Mouse (Mus musculus) lung, embryonic 16.5 days (tissue): ENCODE measurements at regions not wholly inside any gene's neighbourhood (a gene's known extent, or its start where the extent isn't known, plus 50 kb on each side); places are given as distances from the start of the nearest gene placed in this dataset.
"Not testable (repeated sequence)": the region's sequence is repeated elsewhere in the genome, so short reads cannot be mapped to it uniquely, and the experiment has no call there.

ENCODE experiments used
- ATAC-seq: fragments of 200-750 bp; cut with Nextera tagmentation; 2 replicates; pipeline ENCODE4 v1.8.0; 2017; ENCODE audit warnings: low read depth, mild to moderate bottlenecking, moderate library complexity
- H3K27ac ChIP-seq: fragments of 300-500 bp; sonication (generic); 2 replicates; pipeline ENCODE4 v1.5.1; 2014; ENCODE audit warnings: mild to moderate bottlenecking, control low read depth, low read length
- H3K27me3 ChIP-seq: fragments of 300-500 bp; sonication (generic); 2 replicates; pipeline ENCODE4 v1.6.1; 2014; ENCODE audit warnings: low read depth, low read length, mixed read lengths; ENCODE audit not compliant: control insufficient read depth, insufficient read depth
- H3K36me3 ChIP-seq: fragments of 300-500 bp; sonication (generic); 2 replicates; pipeline ENCODE4 v1.6.1; 2014; ENCODE audit warnings: low read length; ENCODE audit not compliant: control insufficient read depth, insufficient read depth
- H3K4me1 ChIP-seq: fragments of 300-500 bp; sonication (generic); replicated peaks from 2 replicates; pipeline ENCODE4 v1.6.1; 2014; ENCODE audit warnings: low read length, mixed read lengths; ENCODE audit not compliant: control insufficient read depth, insufficient read depth
- H3K4me2 ChIP-seq: fragments of 300-500 bp; sonication (generic); 2 replicates; pipeline ENCODE4 v1.6.1; 2014; ENCODE audit warnings: low read depth, low read length, control low read depth
- H3K4me3 ChIP-seq: fragments of 300-500 bp; sonication (generic); 2 replicates; pipeline ENCODE4 v1.5.1; 2014; ENCODE audit warnings: mild to moderate bottlenecking, low read length, control low read depth
- H3K9ac ChIP-seq: fragments of 300-500 bp; sonication (generic); 2 replicates; pipeline ENCODE4 v1.6.1; 2014; ENCODE audit warnings: low read length, control low read depth
- H3K9me3 ChIP-seq: fragments of 300-500 bp; sonication (generic); 2 replicates; pipeline ENCODE4 v1.6.1; 2016; ENCODE audit warnings: low read length; ENCODE audit not compliant: control insufficient read depth
- WGBS: fragments of 180-500 bp; shearing (Covaris S2); extraction: QIAGEN DNeasy Blood & Tissue Kit; methylation state at CpG from one replicate; pipeline ENCODE4 v1.1.7; 2014; 5-methylcytosine and 5-hydroxymethylcytosine counted together

DNA sequence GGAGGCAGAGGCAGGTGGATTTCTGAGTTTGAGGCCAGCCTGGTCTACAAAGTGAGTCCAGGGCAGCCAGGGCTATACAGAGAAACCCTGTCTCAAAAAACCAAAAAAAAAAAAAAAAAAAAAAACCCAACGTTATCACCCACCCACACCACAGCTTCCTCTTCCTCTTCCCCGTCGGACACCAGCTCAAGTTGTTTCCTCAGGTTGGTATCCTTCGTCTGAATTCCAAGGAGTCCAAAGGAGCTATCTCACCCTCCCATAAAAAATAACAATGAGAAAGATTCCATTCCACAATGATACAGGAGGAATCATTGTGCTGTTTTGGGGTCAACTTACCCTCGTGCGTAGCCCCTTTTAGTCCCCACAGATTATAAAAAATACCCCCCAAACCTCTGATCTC, 83.2 kb downstream of the Hs1bp3 start:
- not testable (repeated sequence) for H3K4me1 ChIP-seq, H3K4me3 ChIP-seq, H3K9ac ChIP-seq, H3K27ac ChIP-seq, H3K4me2 ChIP-seq, ATAC-seq, H3K9me3 ChIP-seq, H3K36me3 ChIP-seq, H3K27me3 ChIP-seq
- WGBS, result 80% methylated on average over 6 of the region's 6 CpGs

DNA sequence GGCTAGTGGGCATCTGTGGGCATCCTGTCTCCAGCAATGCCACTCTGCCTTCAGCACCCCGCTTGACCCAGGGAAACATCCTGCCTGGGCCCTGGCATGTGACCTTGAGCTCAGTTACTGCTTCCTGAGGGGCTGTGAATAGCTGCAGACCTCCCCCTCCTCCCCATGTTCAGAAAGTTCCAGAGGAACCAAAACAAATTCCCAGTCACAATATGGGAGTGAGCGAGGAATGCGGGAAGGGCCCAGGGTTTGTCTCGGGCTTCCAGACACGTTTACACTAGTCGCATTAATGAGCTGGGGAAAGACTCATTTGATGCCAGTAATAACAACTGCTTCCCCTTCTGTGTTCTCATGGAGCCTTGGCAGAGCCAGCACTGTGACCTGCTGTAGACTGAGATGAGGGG, 81.7 kb downstream of the Hs1bp3 start:
- WGBS, result 33% methylated on average over 6 of the region's 6 CpGs
- peak; percentile 70 for ATAC-seq
- H3K9me3 ChIP-seq, result no peaks in the 10 kb centered on the region
- H3K4me2 ChIP-seq, result no peak overlapping the region
- H3K36me3 ChIP-seq, result no peaks in the 10 kb centered on the region
- H3K9ac ChIP-seq, result no peak overlapping the region
- H3K27ac ChIP-seq, result peak overlapping the region; percentile 68
- no peaks in the 10 kb centered on the region for H3K27me3 ChIP-seq
- peaks cover 7% of the 10 kb centered on the region; the same call in 1 of the 2 replicates for H3K4me1 ChIP-seq
- H3K4me3 ChIP-seq, result no peak overlapping the region

DNA sequence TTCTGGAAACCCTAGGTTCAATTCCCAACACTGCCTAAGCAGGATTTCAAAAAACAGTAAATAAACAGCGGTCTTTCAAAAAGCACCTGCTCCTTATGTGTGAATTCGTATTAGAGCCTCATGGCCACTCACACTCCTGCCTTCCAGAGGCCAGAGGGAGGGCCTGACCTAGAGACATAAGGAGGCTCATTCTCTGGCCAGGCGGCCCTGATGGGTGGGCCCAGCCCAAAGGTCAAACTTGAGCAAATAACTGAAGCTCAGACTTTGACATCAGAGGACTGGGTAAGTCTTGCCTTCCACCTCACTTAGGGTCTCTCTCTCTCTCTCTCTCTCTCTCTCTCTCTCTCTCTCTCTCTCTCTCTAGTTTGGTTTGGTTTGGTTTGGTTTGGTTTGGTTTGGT, 80.7 kb downstream of the Hs1bp3 start:
- Histone ChIP-seq H3K4me2 (no peak overlapping the region), H3K9ac (no peak overlapping the region), H3K27ac (no peak overlapping the region), H3K4me1 (peaks cover 7% of the 10 kb centered on the region; the same call in 1 of the 2 replicates), H3K27me3 (no peaks in the 10 kb centered on the region), H3K9me3 (no peaks in the 10 kb centered on the region), H3K4me3 (no peak overlapping the region), H3K36me3 (no peaks in the 10 kb centered on the region)
- 76% methylated on average over 3 of the region's 3 CpGs for whole genome bisulfite sequencing
- ATAC-seq, result no peak
